Mouse (Mus musculus): ENCODE measurements around the gene Ccdc116. TPM values are rescaled to one million over a fixed set of nuclear protein-coding genes. Genes with fewer than 3 reads are reported as not detected.
"Not testable (repeated sequence)": the region's sequence is repeated elsewhere in the genome, so short reads cannot be mapped to it uniquely, and the experiment has no call there.

The Ccdc116 gene
- total and polyA plus RNA-seq, 3 experiments, result 4.4 to 9.7 (median 8.9) TPM

DNA sequence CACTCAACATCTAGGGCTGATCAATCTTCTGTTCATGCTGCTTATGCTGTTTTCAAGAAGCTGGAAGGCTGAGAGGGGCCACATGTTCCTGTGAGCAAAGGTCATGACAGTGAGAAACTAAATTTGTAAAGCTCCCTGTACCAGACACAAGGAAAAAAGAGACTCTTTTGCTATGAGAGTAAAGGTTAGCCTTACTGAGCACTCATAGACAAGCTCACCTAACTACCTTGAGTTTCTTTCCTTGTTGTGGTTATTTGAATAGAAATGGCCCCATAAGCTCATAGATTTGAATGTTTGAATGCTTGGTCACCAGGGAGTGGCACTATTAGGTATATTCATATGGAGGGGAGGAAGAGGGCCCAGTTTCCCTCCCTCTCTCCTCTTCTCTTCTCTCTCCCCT is 20.1 kb upstream of the Ccdc116 start:
- no peak for TF ChIP-seq HCFC1 (IDR thresholded peaks at IDR 0.05; ENCODE audit: low read depth, low read length)
- no peak for TF ChIP-seq TCF12 (IDR thresholded peaks at IDR 0.05; ENCODE audit: low read depth, low read length)
- TF ChIP-seq TBP (conservative IDR thresholded peaks at IDR 0.05; ENCODE audit: low read depth, low read length), result no peak
- TF ChIP-seq CHD1 (IDR thresholded peaks at IDR 0.05; ENCODE audit: low read depth, low read length), result no peak
- TF ChIP-seq ETS1 (conservative IDR thresholded peaks at IDR 0.05; ENCODE audit: low read depth, low read length), result no peak
- TF ChIP-seq USF2 (conservative IDR thresholded peaks at IDR 0.05; ENCODE audit: low read depth, low read length), result no peak
- no peak for TF ChIP-seq MEF2A (IDR thresholded peaks at IDR 0.05; ENCODE audit: borderline replicate concordance, low read depth, low read length)
- TF ChIP-seq ZKSCAN1 (IDR thresholded peaks at IDR 0.05; ENCODE audit: borderline replicate concordance, low read depth, low read length), result no peak
- no peak for TF ChIP-seq RAD21 (IDR thresholded peaks at IDR 0.05; ENCODE audit: low read depth, low read length)
- TF ChIP-seq CTCF (conservative IDR thresholded peaks at IDR 0.05 in 1 of 2, IDR thresholded peaks at IDR 0.05 in 1 of 2; ENCODE audit: low read depth in 2 of 2, low read length in 2 of 2), result no peak
- no peak for TF ChIP-seq EP300 (IDR thresholded peaks at IDR 0.05; ENCODE audit: low read length)
- no peak for TF ChIP-seq RCOR1 (conservative IDR thresholded peaks at IDR 0.05; ENCODE audit: low read depth, low read length)
- no peak for TF ChIP-seq GABPA (IDR thresholded peaks at IDR 0.05; ENCODE audit: insufficient replicate concordance, low read depth, low read length)
- no peak for TF ChIP-seq USF1 (IDR thresholded peaks at IDR 0.05; ENCODE audit: low read depth, low read length)
- TF ChIP-seq JUND (conservative IDR thresholded peaks at IDR 0.05; ENCODE audit: low read depth, low read length), result no peak
- no peak for TF ChIP-seq NELFE (IDR thresholded peaks at IDR 0.05; ENCODE audit: low read depth, low read length)
- no peak for TF ChIP-seq ZMIZ1 (IDR thresholded peaks at IDR 0.05; ENCODE audit: low read depth, low read length)
- TF ChIP-seq MXI1 (IDR thresholded peaks at IDR 0.05; ENCODE audit: low read depth, low read length), result no peak
- dilution Hi-C loops (cut with MboI; ENCODE audit: extremely low pct_ligation_motif_present, extremely low pct_unique_long_range_greater_than_20kb, low sequenced_read_pairs) (no loop called here), in situ Hi-C loops (cut with MboI; ENCODE audit: low pct_ligation_motif_present, low pct_unique_long_range_greater_than_20kb, low sequenced_read_pairs) (no loop called here)
- H3K36me3 ChIP-seq (replicated peaks in 1 of 2; ENCODE audit: control insufficient read depth in 1 of 2, insufficient read depth in 1 of 2, low read length in 1 of 2), result peaks cover 66 to 93% of the 10 kb centered on the region in 2 experiments
- no peaks in the 10 kb centered on the region for H3K9me3 ChIP-seq (replicated peaks; ENCODE audit: low read length)
- H3K27ac ChIP-seq (ENCODE audit: insufficient read depth, low read depth), result no peak overlapping the region
- H3K4me1 ChIP-seq (ENCODE audit: control insufficient read depth in 1 of 2, insufficient read depth in 2 of 2), result peaks cover 0 to 12% of the 10 kb centered on the region in 2 experiments; a peak in 2 of 4 replicates
- DNase-seq (ENCODE audit: extremely low read depth), result no peak
- H3K27me3 ChIP-seq (replicated peaks), result no peaks in the 10 kb centered on the region
- no peak overlapping the region for H3K4me2 ChIP-seq (ENCODE audit: insufficient read depth, low read depth, poor library complexity, severe bottlenecking)
- peaks cover 85% of the 10 kb centered on the region for H3K79me2 ChIP-seq (replicated peaks; ENCODE audit: control insufficient read depth, extremely low read depth, insufficient read depth, poor library complexity, severe bottlenecking)
- no peak overlapping the region for H3K9ac ChIP-seq (ENCODE audit: insufficient read depth, low read depth)
- H3K4me3 ChIP-seq (replicated peaks in 1 of 3; ENCODE audit: low read depth in 2 of 3, low read length in 2 of 3, poor library complexity in 1 of 3), result no peak overlapping the region

DNA sequence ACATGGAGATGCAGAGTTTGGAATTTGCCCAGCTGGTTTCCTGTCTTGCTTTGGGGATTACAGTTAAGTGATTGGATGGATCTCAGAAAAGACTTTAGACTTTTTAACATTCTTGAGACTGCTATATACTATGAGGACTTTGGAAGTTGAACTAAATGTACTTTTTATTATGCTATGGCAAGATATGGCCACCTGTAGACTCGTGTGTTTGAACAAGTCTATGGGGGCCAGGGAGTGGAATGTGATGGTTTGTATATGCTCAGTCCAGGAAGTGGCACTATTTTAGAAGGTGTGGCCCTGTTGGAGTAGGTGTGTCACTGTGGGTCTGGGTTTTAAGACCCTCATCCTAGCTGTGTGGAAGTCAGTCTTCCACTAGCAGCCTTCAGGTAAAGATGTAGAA is 18.4 kb upstream of the Ccdc116 start:
- peaks cover 0 to 12% of the 10 kb centered on the region in 2 experiments; a peak in 2 of 4 replicates for H3K4me1 ChIP-seq (ENCODE audit: control insufficient read depth in 1 of 2, insufficient read depth in 2 of 2)
- in situ Hi-C loops (cut with MboI; ENCODE audit: low pct_ligation_motif_present, low pct_unique_long_range_greater_than_20kb, low sequenced_read_pairs); dilution Hi-C loops (cut with MboI; ENCODE audit: extremely low pct_ligation_motif_present, extremely low pct_unique_long_range_greater_than_20kb, low sequenced_read_pairs): not testable (repeated sequence)

More for the DNA sequence above, 18.4 kb upstream of the Ccdc116 start:
- not testable (repeated sequence) for H3K27me3 ChIP-seq (replicated peaks); H3K9ac ChIP-seq (ENCODE audit: insufficient read depth, low read depth); H3K27ac ChIP-seq (ENCODE audit: insufficient read depth, low read depth); H3K4me2 ChIP-seq (ENCODE audit: insufficient read depth, low read depth, poor library complexity, severe bottlenecking); H3K4me3 ChIP-seq (replicated peaks in 1 of 3; ENCODE audit: low read depth in 2 of 3, low read length in 2 of 3, poor library complexity in 1 of 3); DNase-seq (ENCODE audit: extremely low read depth); H3K9me3 ChIP-seq (replicated peaks; ENCODE audit: low read length)
- H3K79me2 ChIP-seq (replicated peaks; ENCODE audit: control insufficient read depth, extremely low read depth, insufficient read depth, poor library complexity, severe bottlenecking), result peaks cover 78% of the 10 kb centered on the region
- peaks cover 62 to 92% of the 10 kb centered on the region in 2 experiments for H3K36me3 ChIP-seq (replicated peaks in 1 of 2; ENCODE audit: control insufficient read depth in 1 of 2, insufficient read depth in 1 of 2, low read length in 1 of 2)
